Mouse (Mus musculus) embryonic facial prominence, embryonic 10.5 days (tissue): ENCODE results near the gene Fbxl19. TPM values are rescaled to one million over a fixed set of nuclear protein-coding genes. Genes with fewer than 3 reads are reported as not detected.

Source experiments
- DNase-seq: peaks from one replicate; pipeline ENCODE4 v3.0.0-alpha.2; 2017; ENCODE audit warnings: low spot score
- H3K27ac ChIP-seq: fragments of 300-500 bp; sonication (generic); replicated peaks from 2 replicates; pipeline ENCODE4 v1.5.1; 2016; ENCODE audit warnings: mild to moderate bottlenecking
- H3K27me3 ChIP-seq: fragments of 300-500 bp; sonication (generic); replicated peaks from 2 replicates; pipeline ENCODE4 v1.6.1; 2016; ENCODE audit warnings: low read depth, mild to moderate bottlenecking; ENCODE audit not compliant: poor library complexity, severe bottlenecking
- H3K36me3 ChIP-seq: fragments of 300-500 bp; sonication (generic); replicated peaks from 2 replicates; pipeline ENCODE4 v1.6.1; 2016; ENCODE audit warnings: mild to moderate bottlenecking, moderate library complexity
- H3K4me1 ChIP-seq: fragments of 300-500 bp; sonication (generic); 2 replicates; pipeline ENCODE4 v1.6.1; 2016
- H3K4me3 ChIP-seq: fragments of 300-500 bp; sonication (generic); 2 replicates; pipeline ENCODE4 v1.5.1; 2016; ENCODE audit warnings: mild to moderate bottlenecking, moderate library complexity
- H3K9me3 ChIP-seq: fragments of 300-500 bp; sonication (generic); 2 replicates; pipeline ENCODE4 v1.6.1; 2016; ENCODE audit warnings: mild to moderate bottlenecking
- WGBS: fragments of 180-500 bp; shearing (Covaris S2); methylation state at CpG from one replicate; pipeline ENCODE4 v1.1.7; 2016; 5-methylcytosine and 5-hydroxymethylcytosine counted together
- polyA plus RNA-seq: library from polyadenylated mRNA; unstranded; fragments of >200 nt; fragmentation: Nextera tagmentation; extraction: Ambion mirVana; gene quantifications from 2 replicates; pipeline ENCODE4 v1.2.1, GENCODE M21; 2016

Gene Fbxl19
- polyA plus RNA-seq, 1 experiment from 2014 or later, result 9.0 TPM

GRCm38 (mm10) chr7:127761026-127761425 lies 16.7 kb downstream of the Fbxl19 start:
- Histone ChIP-seq H3K27me3 (no peaks in the 10 kb centered on the region), H3K4me1 (peaks cover 19% of the 10 kb centered on the region), H3K27ac (no peak overlapping the region), H3K9me3 (no peaks in the 10 kb centered on the region), H3K36me3 (peaks cover 98% of the 10 kb centered on the region), H3K4me3 (no peak overlapping the region)
- 52% methylated on average over 7 of the region's 7 CpGs for WGBS
- peak; percentile 72 for DNase-seq

- Histone ChIP-seq H3K27me3 (no peaks in the 10 kb centered on the region), H3K9me3 (no peaks in the 10 kb centered on the region), H3K36me3 (peaks cover 98% of the 10 kb centered on the region), H3K4me1 (peaks cover 18% of the 10 kb centered on the region), H3K4me3 (no peak overlapping the region), H3K27ac (no peak overlapping the region)
- no peak for DNase-seq
- WGBS, result 90% methylated on average over 4 of the region's 4 CpGs
Observed at GRCm38 (mm10) chr7:127763642-127764041, 19.3 kb downstream of the Fbxl19 start.

GRCm38 (mm10) chr7:127765756-127766155 lies 21.4 kb downstream of the Fbxl19 start:
- DNase-seq, result no peak
- no peak overlapping the region for H3K4me3 ChIP-seq
- H3K27ac ChIP-seq, result no peak overlapping the region
- WGBS, result 85% methylated on average over 2 of the region's 2 CpGs
- no peaks in the 10 kb centered on the region for H3K27me3 ChIP-seq
- no peaks in the 10 kb centered on the region for H3K9me3 ChIP-seq
- peaks cover 31% of the 10 kb centered on the region for H3K4me1 ChIP-seq
- peaks cover 77% of the 10 kb centered on the region for H3K36me3 ChIP-seq

- Histone ChIP-seq H3K9me3 (no peaks in the 10 kb centered on the region), H3K4me3 (no peak overlapping the region), H3K36me3 (peaks cover 64% of the 10 kb centered on the region), H3K27ac (no peak overlapping the region), H3K27me3 (no peaks in the 10 kb centered on the region), H3K4me1 (peaks cover 39% of the 10 kb centered on the region)
- 81% methylated on average over 17 of the region's 17 CpGs for WGBS
- no peak for DNase-seq
Observed at GRCm38 (mm10) chr7:127766851-127767609, 22.7 kb downstream of the Fbxl19 start.

- Histone ChIP-seq H3K9me3 (no peaks in the 10 kb centered on the region), H3K4me3 (peak overlapping the region; percentile 77; the same call in 1 of the 2 replicates), H3K27me3 (no peaks in the 10 kb centered on the region), H3K27ac (0 out of 2 replicates have a peak overlapping the region, but pooled peaks have one; percentile 37), H3K4me1 (peaks cover 39% of the 10 kb centered on the region), H3K36me3 (peaks cover 57% of the 10 kb centered on the region)
- 92% methylated on average over 19 of the region's 19 CpGs for WGBS
- DNase-seq, result no peak
Observed at GRCm38 (mm10) chr7:127767671-127768345, 23.5 kb downstream of the Fbxl19 start.

GRCm38 (mm10) chr7:127768346-127768996 lies 24.1 kb downstream of the Fbxl19 start:
- Histone ChIP-seq H3K27me3 (no peaks in the 10 kb centered on the region), H3K4me1 (peaks cover 39% of the 10 kb centered on the region), H3K4me3 (peak overlapping the region; percentile 77), H3K27ac (peak overlapping the region; percentile 37), H3K36me3 (peaks cover 52% of the 10 kb centered on the region), H3K9me3 (no peaks in the 10 kb centered on the region)
- WGBS, result 51% methylated on average over 13 of the region's 13 CpGs
- no peak for DNase-seq

GRCm38 (mm10) chr7:127768997-127769593 lies 24.8 kb downstream of the Fbxl19 start:
- Histone ChIP-seq H3K9me3 (no peaks in the 10 kb centered on the region), H3K4me3 (peak overlapping the region; percentile 77), H3K36me3 (peaks cover 45% of the 10 kb centered on the region), H3K27me3 (no peaks in the 10 kb centered on the region), H3K27ac (peak overlapping the region; percentile 95), H3K4me1 (peaks cover 45% of the 10 kb centered on the region)
- DNase-seq, result peak; percentile 91
- whole genome bisulfite sequencing, result under 1% methylated on average over 16 of the region's 16 CpGs

GRCm38 (mm10) chr7:127769651-127770038 lies 25.3 kb downstream of the Fbxl19 start, which contains the start of gene Orai3:
TSS of gene Orai3 (plus strand) at chr7:127769815.
- H3K4me3 ChIP-seq, result peak within 1 kb of the TSS; percentile 77
- H3K36me3 ChIP-seq, result peaks cover 40% of the 10 kb centered on the region
- peaks cover 48% of the 10 kb centered on the region for H3K4me1 ChIP-seq
- H3K9me3 ChIP-seq, result no peaks in the 10 kb centered on the region
- WGBS, result 0% methylated on average over 24 of the region's 24 CpGs
- DNase-seq, result peak; percentile 87
- no peaks in the 10 kb centered on the region for H3K27me3 ChIP-seq
- H3K27ac ChIP-seq, result peak within 1 kb of the TSS; percentile 95

- peak; percentile 38 for DNase-seq
- Histone ChIP-seq H3K36me3 (peaks cover 34% of the 10 kb centered on the region), H3K27ac (peak overlapping the region; percentile 95), H3K9me3 (no peaks in the 10 kb centered on the region), H3K4me3 (peak overlapping the region; percentile 77), H3K27me3 (no peaks in the 10 kb centered on the region), H3K4me1 (peaks cover 48% of the 10 kb centered on the region)
- WGBS, result 5% methylated on average over 27 of the region's 27 CpGs
Observed at GRCm38 (mm10) chr7:127770039-127770905, 25.9 kb downstream of the Fbxl19 start.

GRCm38 (mm10) chr7:127771262-127771661 lies 26.9 kb downstream of the Fbxl19 start:
- no peak overlapping the region for H3K27ac ChIP-seq
- H3K9me3 ChIP-seq, result no peaks in the 10 kb centered on the region
- 72% methylated on average over 5 of the region's 5 CpGs for WGBS
- peaks cover 24% of the 10 kb centered on the region for H3K36me3 ChIP-seq
- no peaks in the 10 kb centered on the region for H3K27me3 ChIP-seq
- DNase-seq, result no peak
- H3K4me1 ChIP-seq, result peaks cover 51% of the 10 kb centered on the region
- H3K4me3 ChIP-seq, result peak overlapping the region; percentile 77

GRCm38 (mm10) chr7:127772080-127772479 lies 27.7 kb downstream of the Fbxl19 start:
- H3K9me3 ChIP-seq, result no peaks in the 10 kb centered on the region
- H3K27me3 ChIP-seq, result no peaks in the 10 kb centered on the region
- H3K4me1 ChIP-seq, result peaks cover 51% of the 10 kb centered on the region
- 84% methylated on average over 3 of the region's 3 CpGs for WGBS
- no peak for DNase-seq
- H3K27ac ChIP-seq, result no peak overlapping the region
- H3K36me3 ChIP-seq, result peaks cover 16% of the 10 kb centered on the region
- H3K4me3 ChIP-seq, result no peak overlapping the region
